Mouse (Mus musculus): Measurements from ENCODE around the gene Lrrc8b.

- no peak for TF ChIP-seq ZC3H11A (IDR thresholded peaks at IDR 0.05; ENCODE audit: borderline replicate concordance, low read depth, low read length)
- no peak for TF ChIP-seq HCFC1 (IDR thresholded peaks at IDR 0.05; ENCODE audit: borderline replicate concordance, insufficient read depth, low read length)
- no peak for TF ChIP-seq MAFK (IDR thresholded peaks at IDR 0.05; ENCODE audit: insufficient read depth, low read depth, low read length)
These were observed 25.2 kb upstream of the Lrrc8b start for GRCm38 (mm10) chr5:105390346-105390745.

Measured in ES-E14 (cell line).